Mouse (Mus musculus) olfactory bulb, adult 2 months (tissue): ENCODE measurements around the gene Gse1.

ENCODE experiments used
- CTCF ChIP-seq: fragments of 200-500 bp; IDR thresholded peaks from 2 replicates; pipeline ENCODE4 v1.5.1; 2012; ENCODE audit warnings: low read depth, mild to moderate bottlenecking, low read length, moderate library complexity; ENCODE audit not compliant: insufficient read depth
- POLR2A ChIP-seq: fragments of 200-500 bp; IDR thresholded peaks from 2 replicates; pipeline ENCODE4 v1.6.1; 2012; ENCODE audit warnings: mild to moderate bottlenecking, low read depth, low read length, moderate library complexity; ENCODE audit not compliant: insufficient read depth

DNA sequence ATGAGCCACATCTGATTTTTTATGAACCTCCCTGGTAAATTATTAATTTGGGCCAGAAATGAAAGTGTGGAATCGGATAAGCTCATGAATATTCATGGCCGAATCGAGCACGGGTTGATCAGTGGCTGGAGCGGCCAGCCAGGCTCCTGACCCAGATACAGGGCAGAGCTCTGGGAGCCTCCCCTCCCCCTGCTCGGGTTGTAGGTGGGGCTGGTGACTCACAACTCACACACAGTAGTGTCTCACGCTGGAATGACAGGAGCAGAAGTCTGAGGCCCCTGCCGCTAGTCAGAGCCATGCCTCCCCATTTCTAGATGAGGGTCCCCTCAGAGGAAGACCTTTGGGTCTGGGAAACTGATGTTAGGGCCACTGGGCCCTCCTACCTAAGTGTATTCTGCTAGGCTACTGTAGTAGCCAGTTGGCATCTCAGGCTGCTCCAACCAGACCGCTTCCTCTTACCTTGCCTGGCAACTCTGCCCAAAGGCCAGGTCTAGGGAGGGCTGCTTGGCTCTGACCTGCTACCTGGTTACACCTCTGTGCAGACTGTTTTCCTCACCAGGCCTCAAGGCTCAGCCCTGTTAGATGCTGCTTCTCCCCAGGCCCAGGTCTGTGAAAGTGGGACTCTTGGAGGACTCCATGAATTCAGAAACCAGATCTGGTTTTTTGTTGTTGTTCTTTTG, 270.8 kb downstream of the Gse1 start:
- TF ChIP-seq POLR2A (no peak), CTCF (no peak)
